Mouse (Mus musculus): Measurements from ENCODE around the gene Tcf25.

Gene Tcf25

GRCm38 (mm10) chr8:123349073-123349472, 24.5 kb upstream of the Tcf25 start:
- DNase-seq (ENCODE audit: low spot score), result no peak

- no peak for DNase-seq (ENCODE audit: low spot score)
These were observed 21.4 kb upstream of the Tcf25 start for GRCm38 (mm10) chr8:123352118-123352517.

- DNase-seq (ENCODE audit: low spot score), result peak; percentile 63
These were observed 20.8 kb upstream of the Tcf25 start for GRCm38 (mm10) chr8:123352786-123353185.

- DNase-seq (ENCODE audit: low spot score), result no peak
These were observed 20.3 kb upstream of the Tcf25 start for GRCm38 (mm10) chr8:123353216-123353615.

GRCm38 (mm10) chr8:123361082-123361739, 12.3 kb upstream of the Tcf25 start:
- peak; percentile 90 for DNase-seq (ENCODE audit: low spot score)

GRCm38 (mm10) chr8:123374239-123374578, 656 bp downstream of the Tcf25 start:
- peak; percentile 97 for DNase-seq (ENCODE audit: low spot score)

- DNase-seq (ENCODE audit: low spot score), result no peak
These were observed 2.1 kb downstream of the Tcf25 start for GRCm38 (mm10) chr8:123375701-123376100.

- no peak for DNase-seq (ENCODE audit: low spot score)
These were observed 2.6 kb downstream of the Tcf25 start for GRCm38 (mm10) chr8:123376106-123376505.

GRCm38 (mm10) chr8:123381711-123382110, 8.2 kb downstream of the Tcf25 start:
- DNase-seq (ENCODE audit: low spot score), result no peak

GRCm38 (mm10) chr8:123382516-123382915, 9.0 kb downstream of the Tcf25 start:
- DNase-seq (ENCODE audit: low spot score), result peak; percentile 88

- peak; percentile 73 for DNase-seq (ENCODE audit: low spot score)
These were observed 11.5 kb downstream of the Tcf25 start for GRCm38 (mm10) chr8:123384883-123385540.

- no peak for DNase-seq (ENCODE audit: low spot score)
These were observed 13.5 kb downstream of the Tcf25 start for GRCm38 (mm10) chr8:123387041-123387440.

GRCm38 (mm10) chr8:123387801-123388200, 14.2 kb downstream of the Tcf25 start:
- DNase-seq (ENCODE audit: low spot score), result no peak

- DNase-seq (ENCODE audit: low spot score), result no peak
These were observed 15.5 kb downstream of the Tcf25 start for GRCm38 (mm10) chr8:123389026-123389425.

- DNase-seq (ENCODE audit: low spot score), result no peak
These were observed 24.8 kb downstream of the Tcf25 start for GRCm38 (mm10) chr8:123398308-123398707.

GRCm38 (mm10) chr8:123401936-123402335, 28.4 kb downstream of the Tcf25 start:
- no peak for DNase-seq (ENCODE audit: low spot score)

GRCm38 (mm10) chr8:123402730-123403326, 29.3 kb downstream of the Tcf25 start:
- DNase-seq (ENCODE audit: low spot score), result no peak

GRCm38 (mm10) chr8:123404521-123404920, 31.0 kb downstream of the Tcf25 start:
- no peak for DNase-seq (ENCODE audit: low spot score)

GRCm38 (mm10) chr8:123406786-123407185, 33.2 kb downstream of the Tcf25 start, which contains the start of gene Mc1r:
TSS of gene Mc1r (plus strand) at chr8:123407107.
- DNase-seq (ENCODE audit: low spot score), result peak; percentile 79

GRCm38 (mm10) chr8:123407612-123408011, 34.1 kb downstream of the Tcf25 start:
- peak; percentile 73 for DNase-seq (ENCODE audit: low spot score)

- DNase-seq (ENCODE audit: low spot score), result peak; percentile 85
These were observed 35.3 kb downstream of the Tcf25 start for GRCm38 (mm10) chr8:123408586-123409544.

- peak; percentile 100 for DNase-seq (ENCODE audit: low spot score)
These were observed 36.6 kb downstream of the Tcf25 start for GRCm38 (mm10) chr8:123410049-123410587.
